Mouse (Mus musculus) olfactory bulb, adult 2 months (tissue): ENCODE measurements around the gene Thbs1. TPM values are rescaled to one million over a fixed set of nuclear protein-coding genes. Genes with fewer than 3 reads are reported as not detected.

Experiments used
- H3K27ac ChIP-seq: fragments of 200-500 bp; 2 replicates; pipeline ENCODE4 v1.5.1; 2012; ENCODE audit warnings: low read depth, low read length; ENCODE audit not compliant: insufficient read depth
- H3K4me1 ChIP-seq: fragments of 200-500 bp; 2 replicates; pipeline ENCODE4 v1.6.1; 2012; ENCODE audit warnings: low read length; ENCODE audit not compliant: control insufficient read depth, insufficient read depth
- H3K4me3 ChIP-seq: fragments of 200-500 bp; 2 replicates; pipeline ENCODE4 v1.5.1; 2012; ENCODE audit warnings: mild to moderate bottlenecking, low read depth, low read length, moderate library complexity; ENCODE audit not compliant: insufficient read depth
- CTCF ChIP-seq: fragments of 200-500 bp; IDR thresholded peaks from 2 replicates; pipeline ENCODE4 v1.5.1; 2012; ENCODE audit warnings: low read depth, mild to moderate bottlenecking, low read length, moderate library complexity; ENCODE audit not compliant: insufficient read depth
- POLR2A ChIP-seq: fragments of 200-500 bp; IDR thresholded peaks from 2 replicates; pipeline ENCODE4 v1.6.1; 2012; ENCODE audit warnings: mild to moderate bottlenecking, low read depth, low read length, moderate library complexity; ENCODE audit not compliant: insufficient read depth
- WGBS: fragments of 180-500 bp; shearing (Covaris S2); methylation state at CpG from one replicate; pipeline ENCODE4 v1.1.7; 2018; 5-methylcytosine and 5-hydroxymethylcytosine counted together
- polyA plus RNA-seq: library from polyadenylated mRNA; stranded (reverse); fragments of >200 nt; gene quantifications from 2 replicates; pipeline ENCODE4 v1.2.4, GENCODE M21; 2012; ENCODE audit warnings: low replicate concordance; ENCODE audit not compliant: missing spikeins, insufficient read depth, insufficient read length

Gene Thbs1
- polyA plus RNA-seq, 1 experiment, result not detected

- H3K4me3 ChIP-seq, result no peak overlapping the region
- H3K27ac ChIP-seq, result no peak overlapping the region
- H3K4me1 ChIP-seq, result no peaks in the 10 kb centered on the region
- TF ChIP-seq CTCF (no peak), POLR2A (no peak)
- 56% methylated on average over 6 of the region's 6 CpGs for WGBS
Measured at GRCm38 (mm10) chr2:118160547-118160946, 48.9 kb downstream of the Thbs1 start.

GRCm38 (mm10) chr2:118160991-118161390 is 49.3 kb downstream of the Thbs1 start:
- H3K4me1 ChIP-seq, result no peaks in the 10 kb centered on the region
- H3K4me3 ChIP-seq, result no peak overlapping the region
- 85% methylated on average over 2 of the region's 2 CpGs for WGBS
- no peak overlapping the region for H3K27ac ChIP-seq
- TF ChIP-seq POLR2A (no peak), CTCF (no peak)

DNA sequence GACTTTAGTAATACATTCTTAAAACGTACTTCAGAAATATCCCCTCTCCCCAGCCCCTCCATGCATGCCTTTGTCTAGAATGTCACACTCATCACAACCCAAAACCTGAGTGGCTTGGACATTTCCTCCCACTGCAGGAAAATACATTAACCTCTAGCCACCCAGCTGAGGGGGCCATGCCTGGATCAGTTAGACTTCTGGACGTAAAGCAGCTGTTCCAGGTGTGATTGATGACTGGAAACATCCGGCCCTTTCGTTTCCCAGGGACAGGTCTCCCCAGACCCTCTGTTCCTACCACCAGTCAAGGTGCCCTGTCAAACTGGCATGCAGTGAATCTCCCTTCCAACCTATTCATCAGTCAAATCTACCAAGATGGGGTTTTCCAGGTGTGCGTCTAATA is 50.8 kb downstream of the Thbs1 start:
- Histone ChIP-seq H3K4me3 (no peak overlapping the region), H3K4me1 (no peaks in the 10 kb centered on the region), H3K27ac (no peak overlapping the region)
- TF ChIP-seq CTCF (no peak), POLR2A (no peak)
- 94% methylated on average over 5 of the region's 5 CpGs for WGBS

GRCm38 (mm10) chr2:118164137-118164536 is 52.5 kb downstream of the Thbs1 start:
- no peak for TF ChIP-seq CTCF
- TF ChIP-seq POLR2A, result no peak
- Histone ChIP-seq H3K4me3 (no peak overlapping the region), H3K4me1 (no peaks in the 10 kb centered on the region), H3K27ac (no peak overlapping the region)
- WGBS, result 83% methylated on average over 6 of the region's 6 CpGs

- TF ChIP-seq POLR2A (no peak), CTCF (no peak)
- 99% methylated on average over 2 of the region's 2 CpGs for WGBS
- Histone ChIP-seq H3K27ac (no peak overlapping the region), H3K4me1 (no peaks in the 10 kb centered on the region), H3K4me3 (no peak overlapping the region)
Measured at GRCm38 (mm10) chr2:118165691-118166090, 54.0 kb downstream of the Thbs1 start.

DNA sequence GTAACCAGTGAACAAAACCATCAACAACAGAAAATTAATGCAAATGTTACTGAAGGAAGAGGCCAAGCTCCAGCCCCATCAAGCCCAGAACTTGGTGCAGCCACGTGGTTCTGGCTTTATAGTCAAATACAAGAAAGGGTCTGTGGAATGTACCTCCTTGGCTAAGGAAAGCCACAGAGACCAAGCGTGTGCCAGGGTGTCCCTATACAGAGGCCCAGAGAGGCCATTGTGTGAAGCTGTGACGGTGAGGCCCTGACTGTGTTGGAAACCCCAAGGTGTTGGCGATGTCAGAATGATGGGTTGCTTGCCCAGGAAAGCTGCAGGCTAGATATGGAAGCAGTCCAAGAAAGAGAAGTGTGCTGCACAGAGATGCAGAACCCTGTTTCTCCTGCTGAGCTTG is 56.1 kb downstream of the Thbs1 start:
- Histone ChIP-seq H3K27ac (no peak overlapping the region), H3K4me3 (no peak overlapping the region), H3K4me1 (no peaks in the 10 kb centered on the region)
- no peak for TF ChIP-seq POLR2A
- TF ChIP-seq CTCF, result no peak
- WGBS, result 70% methylated on average over 4 of the region's 4 CpGs

DNA sequence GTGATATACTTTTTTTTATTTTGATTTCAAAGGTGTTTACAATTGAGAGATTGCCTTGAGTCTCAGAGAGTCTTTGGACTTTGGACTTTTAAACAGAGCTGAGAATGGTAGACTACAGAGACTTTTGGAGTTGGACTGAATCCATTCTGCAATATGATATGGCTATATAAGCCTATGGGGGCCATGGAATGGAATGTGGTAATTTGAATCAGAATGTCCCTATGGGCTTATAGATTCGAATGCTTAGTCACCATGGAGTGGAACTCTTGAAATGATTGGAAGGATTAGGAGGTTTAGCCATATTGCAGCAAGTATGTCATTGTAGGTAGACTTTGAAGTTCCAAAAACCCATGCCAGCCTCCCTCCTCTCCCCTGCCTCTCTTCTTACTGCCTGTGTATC is 56.5 kb downstream of the Thbs1 start:
- 76% methylated on average over 1 of the region's 1 CpGs for WGBS
- no peak overlapping the region for H3K27ac ChIP-seq
- no peak overlapping the region for H3K4me3 ChIP-seq
- H3K4me1 ChIP-seq, result no peaks in the 10 kb centered on the region
- TF ChIP-seq POLR2A (no peak), CTCF (no peak)

GRCm38 (mm10) chr2:118174558-118175383 is 63.1 kb downstream of the Thbs1 start:
- no peak overlapping the region for H3K4me3 ChIP-seq
- no peaks in the 10 kb centered on the region for H3K4me1 ChIP-seq
- 89% methylated on average over 10 of the region's 10 CpGs for WGBS
- TF ChIP-seq CTCF, result no peak
- TF ChIP-seq POLR2A, result no peak
- no peak overlapping the region for H3K27ac ChIP-seq

Other genes starting within 250 kb of the Thbs1 start
- gene Fsip1, start 145.1 kb downstream of the Thbs1 start, polyA plus RNA-seq, result not detected in 2 replicates